18 mouse cellular contexts compared by ENCODE assay signal in the genomic region with DNA sequence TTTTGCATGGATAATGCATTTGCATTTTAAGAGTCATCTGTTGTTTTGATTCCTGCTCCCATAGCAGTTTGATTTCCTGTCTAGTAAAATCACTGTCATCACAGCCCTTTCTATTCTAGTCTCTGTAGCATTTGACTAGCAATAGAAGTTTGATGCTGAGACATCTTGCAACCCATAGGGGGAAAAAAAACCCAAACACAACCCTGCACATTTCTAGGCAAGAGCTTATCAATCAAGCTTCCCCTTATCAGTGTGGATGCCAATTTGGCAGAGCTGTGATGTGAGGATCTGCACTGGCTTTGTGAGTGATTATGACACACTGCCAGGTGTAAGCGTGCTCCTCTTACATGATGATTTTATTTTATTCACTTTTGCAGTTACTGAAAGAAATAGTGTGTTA.
DNase-seq lines count a peak whose midpoint lies in the region; ATAC-seq lines count a peak whose summit lies in the region.
"Had no signal": no experiment of that assay in that cellular context is flagged by ENCODE, and none has a peak within 500 bp of the region (broad histone marks: within the 10 kb centered on the region; RNA-seq: fewer than 3 reads in every experiment).

No protein-coding gene starts in this region.

- ATAC-seq in frontal cortex, adult (ENCODE audit: low TSS enrichment): no peak; the same call in 1 of the 2 replicates
- ATAC-seq: activated CD4-positive, CD25-positive, alpha-beta regulatory T cell, adult 4 months; intestine, embryonic 16.5 days; Patski had no signal

- peak; percentile 3 to 9 for DNase-seq in frontal cortex, postnatal 36 days (ENCODE audit: low spot score in 2 of 2)
- peak; percentile 17 to 31 for DNase-seq in right cerebral cortex, postnatal 10 days (ENCODE audit: low spot score in 2 of 2)
- DNase-seq in right cerebral cortex, adult 18-20 months: no peak
- peak; percentile 13 to 44 for DNase-seq in layer of hippocampus, adult 18-20 months (ENCODE audit: low spot score in 2 of 2)
- DNase-seq in layer of hippocampus, postnatal 36 days: peak; percentile 4 to 14
- DNase-seq in testis, postnatal 10 days (ENCODE audit: low spot score): no peak
- no peak for DNase-seq in spleen, adult 12 weeks (ENCODE audit: low spot score)
- DNase-seq: adrenal gland, postnatal 14 days; cerebellum, adult 9-10 months; embryo, embryonic 11 days; gastrocnemius, postnatal 10 days; heart, adult 2 months; liver, embryonic 13.5 days; thymus, postnatal 36 days had no signal

Comparison
In these comparisons a context has a peak if more than half of its experiments do, and no peak if none do; other contexts are left out.
1. DNase-seq: peak in frontal cortex, postnatal 36 days (2 of 2), right cerebral cortex, postnatal 10 days (2 of 2), layer of hippocampus, adult 18-20 months (2 of 2) and layer of hippocampus, postnatal 36 days (2 of 2); none in right cerebral cortex, adult 18-20 months (single experiment), testis, postnatal 10 days (single experiment) and spleen, adult 12 weeks (single experiment).